Mouse (Mus musculus) layer of hippocampus, adult 9-10 months (tissue): ENCODE data around the gene Mgat4a.

ENCODE experiments used
- DNase-seq: peaks from one replicate; pipeline ENCODE4 v3.0.0; 2022; ENCODE audit warnings: low spot score

Mgat4a gene

DNA sequence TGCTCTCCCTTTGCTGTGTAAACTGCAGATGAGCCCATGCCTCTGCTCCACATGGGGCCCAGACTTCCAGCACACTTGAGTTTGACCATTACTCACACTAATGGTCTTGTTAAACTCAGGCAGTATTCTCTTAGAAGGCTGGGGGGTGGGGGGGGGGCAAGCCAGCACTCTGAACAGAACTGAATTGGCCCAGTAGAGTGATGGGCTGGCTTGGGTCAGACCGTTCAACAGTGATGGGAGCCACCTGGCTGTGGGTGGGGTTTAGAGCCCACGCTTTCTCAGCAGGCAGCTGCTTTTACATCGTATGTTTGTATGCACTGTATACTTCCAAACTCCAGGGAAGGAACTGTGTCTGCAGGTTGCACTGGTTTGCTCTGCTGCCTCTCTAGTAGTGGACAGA is 141.9 kb downstream of the Mgat4a start:
- no peak for DNase-seq

DNA sequence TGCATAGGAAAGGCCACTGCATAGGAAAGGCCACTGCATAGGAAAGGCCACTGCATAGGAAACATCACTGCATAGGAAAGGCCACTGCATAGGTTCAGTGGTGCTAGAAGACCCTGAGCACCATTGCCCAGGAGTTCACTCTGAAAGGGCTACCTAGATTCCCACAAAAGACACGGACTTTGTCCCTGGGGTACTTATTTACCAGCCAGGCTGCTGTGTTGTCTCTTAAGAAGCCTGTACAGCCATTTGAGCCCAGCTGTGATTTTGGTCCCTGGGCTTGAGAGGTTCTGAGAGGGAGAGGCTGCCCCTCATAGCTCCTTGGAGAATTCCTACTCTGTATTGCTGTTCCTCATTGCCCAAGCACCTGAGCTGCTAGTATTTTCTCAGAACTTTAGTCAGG is 144.3 kb downstream of the Mgat4a start:
- DNase-seq, result no peak

DNA sequence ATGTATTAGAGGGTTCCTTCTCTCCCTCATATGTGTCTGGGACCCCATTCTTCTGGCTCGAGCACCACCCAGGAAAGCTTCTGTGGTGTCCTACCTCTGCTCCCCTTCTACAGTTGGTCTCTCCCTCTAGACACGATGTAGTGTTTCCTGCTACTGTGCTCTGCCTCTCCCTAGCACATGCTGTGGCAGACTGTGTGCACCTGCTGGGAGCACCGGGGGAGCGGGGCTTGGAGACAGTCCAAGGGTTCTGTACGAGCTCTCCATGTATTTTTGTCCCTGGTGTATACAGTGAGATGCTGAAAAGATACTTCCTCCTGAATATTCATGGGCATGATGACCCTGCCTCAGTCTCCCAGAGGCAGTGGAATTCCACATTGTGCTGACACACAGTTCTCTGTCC is 147.6 kb downstream of the Mgat4a start:
- peak; percentile 32 for DNase-seq
